Mouse (Mus musculus): Measurements from ENCODE around the gene Dcxr. TPM values are rescaled to one million over a fixed set of nuclear protein-coding genes. Genes with fewer than 3 reads are reported as not detected.
"Not testable (repeated sequence)": the region's sequence is repeated elsewhere in the genome, so short reads cannot be mapped to it uniquely, and the experiment has no call there.

The Dcxr gene
- polyA plus RNA-seq, 1 experiment from 2014 or later: 27.2 TPM

- no peak for DNase-seq
- Histone ChIP-seq H3K4me2 (no peak overlapping the region), H3K4me1 (ENCODE audit: insufficient read depth) (no peaks in the 10 kb centered on the region), H3K4me3 (ENCODE audit: low read depth, low read length) (no peak overlapping the region), H3K9me3 (ENCODE audit: low read depth, low read length) (no peaks in the 10 kb centered on the region), H3K9ac (no peak overlapping the region), H3K27ac (ENCODE audit: low read depth) (no peak overlapping the region), H3K36me3 (ENCODE audit: insufficient read depth) (no peaks in the 10 kb centered on the region), H3K27me3 (ENCODE audit: insufficient read depth, low read length) (no peaks in the 10 kb centered on the region)
- no peak for TF ChIP-seq CTCF (IDR thresholded peaks at IDR 0.05; ENCODE audit: low read depth)
- 62% methylated on average over 6 of the region's 6 CpGs for whole genome bisulfite sequencing
- ATAC-seq (ENCODE audit: insufficient read depth): no peak
Measured at GRCm38 (mm10) chr11:120736424-120736823, 9.3 kb upstream of the Dcxr start.

- DNase-seq: peak; percentile 65
- H3K27ac ChIP-seq (ENCODE audit: low read depth): no peak overlapping the region
- no peaks in the 10 kb centered on the region for H3K27me3 ChIP-seq (ENCODE audit: insufficient read depth, low read length)
- H3K9me3 ChIP-seq (ENCODE audit: low read depth, low read length): no peaks in the 10 kb centered on the region
- H3K4me2 ChIP-seq: no peak overlapping the region
- no peaks in the 10 kb centered on the region for H3K36me3 ChIP-seq (ENCODE audit: insufficient read depth)
- H3K4me1 ChIP-seq (ENCODE audit: insufficient read depth): no peaks in the 10 kb centered on the region
- H3K9ac ChIP-seq: no peak overlapping the region
- TF ChIP-seq CTCF (IDR thresholded peaks at IDR 0.05; ENCODE audit: low read depth): no peak
- 53% methylated on average over 6 of the region's 6 CpGs for WGBS
- ATAC-seq (ENCODE audit: insufficient read depth): no peak
- H3K4me3 ChIP-seq (ENCODE audit: low read depth, low read length): no peak overlapping the region
Measured at GRCm38 (mm10) chr11:120733521-120733920, 6.4 kb upstream of the Dcxr start.

GRCm38 (mm10) chr11:120731858-120732680 lies 5.0 kb upstream of the Dcxr start, which contains the start of gene Cbr2:
Gene Cbr2 (minus strand): TSS chr11:120732114.
- no peak within 1 kb of the TSS for H3K4me2 ChIP-seq
- no peaks in the 10 kb centered on the region for H3K4me1 ChIP-seq (ENCODE audit: insufficient read depth)
- H3K9ac ChIP-seq: no peak within 1 kb of the TSS
- H3K27ac ChIP-seq (ENCODE audit: low read depth): no peak within 1 kb of the TSS
- no peak for TF ChIP-seq CTCF (IDR thresholded peaks at IDR 0.05; ENCODE audit: low read depth)
- DNase-seq (peak; percentile 38), ATAC-seq (ENCODE audit: insufficient read depth) (no peak)
- WGBS: 70% methylated on average over 12 of the region's 12 CpGs
- no peak within 1 kb of the TSS for H3K4me3 ChIP-seq (ENCODE audit: low read depth, low read length)
- H3K27me3 ChIP-seq (ENCODE audit: insufficient read depth, low read length): no peaks in the 10 kb centered on the region
- H3K9me3 ChIP-seq (ENCODE audit: low read depth, low read length): no peaks in the 10 kb centered on the region
- no peaks in the 10 kb centered on the region for H3K36me3 ChIP-seq (ENCODE audit: insufficient read depth)

- no peak overlapping the region for H3K4me3 ChIP-seq (ENCODE audit: low read depth, low read length)
- H3K27me3 ChIP-seq (ENCODE audit: insufficient read depth, low read length): no peaks in the 10 kb centered on the region
- TF ChIP-seq CTCF (IDR thresholded peaks at IDR 0.05; ENCODE audit: low read depth): no peak
- no peaks in the 10 kb centered on the region for H3K9me3 ChIP-seq (ENCODE audit: low read depth, low read length)
- DNase-seq (no peak), ATAC-seq (ENCODE audit: insufficient read depth) (no peak)
- 83% methylated on average over 1 of the region's 1 CpGs for WGBS
- no peak overlapping the region for H3K4me2 ChIP-seq
- no peaks in the 10 kb centered on the region for H3K36me3 ChIP-seq (ENCODE audit: insufficient read depth)
- 0 out of 2 replicates have a peak, but pooled peaks cover under 1% of the 10 kb centered on the region for H3K4me1 ChIP-seq (ENCODE audit: insufficient read depth)
- H3K27ac ChIP-seq (ENCODE audit: low read depth): no peak overlapping the region
- H3K9ac ChIP-seq: no peak overlapping the region
Measured at GRCm38 (mm10) chr11:120731395-120731794, 4.3 kb upstream of the Dcxr start.

GRCm38 (mm10) chr11:120730331-120730870 lies 3.3 kb upstream of the Dcxr start:
- H3K36me3 ChIP-seq (ENCODE audit: insufficient read depth): no peaks in the 10 kb centered on the region
- DNase-seq (no peak), ATAC-seq (ENCODE audit: insufficient read depth) (no peak)
- 86% methylated on average over 10 of the region's 10 CpGs for WGBS
- no peak overlapping the region for H3K9ac ChIP-seq
- H3K4me3 ChIP-seq (ENCODE audit: low read depth, low read length): no peak overlapping the region
- H3K4me1 ChIP-seq (ENCODE audit: insufficient read depth): 0 out of 2 replicates have a peak, but pooled peaks cover 2% of the 10 kb centered on the region
- no peaks in the 10 kb centered on the region for H3K27me3 ChIP-seq (ENCODE audit: insufficient read depth, low read length)
- no peak overlapping the region for H3K4me2 ChIP-seq
- no peaks in the 10 kb centered on the region for H3K9me3 ChIP-seq (ENCODE audit: low read depth, low read length)
- no peak overlapping the region for H3K27ac ChIP-seq (ENCODE audit: low read depth)
- TF ChIP-seq CTCF (IDR thresholded peaks at IDR 0.05; ENCODE audit: low read depth): no peak

GRCm38 (mm10) chr11:120729432-120730050 lies 2.5 kb upstream of the Dcxr start:
- not testable (repeated sequence) for H3K27me3 ChIP-seq (ENCODE audit: insufficient read depth, low read length); H3K4me1 ChIP-seq (ENCODE audit: insufficient read depth); H3K27ac ChIP-seq (ENCODE audit: low read depth); H3K36me3 ChIP-seq (ENCODE audit: insufficient read depth); H3K9me3 ChIP-seq (ENCODE audit: low read depth, low read length); H3K9ac ChIP-seq
- ATAC-seq (ENCODE audit: insufficient read depth) (0 out of 2 replicates have a peak, but pooled peaks have one; percentile 22), DNase-seq (peak; percentile 83)
- 2% methylated on average over 18 of the region's 21 CpGs for WGBS
- peak overlapping the region; percentile 14; the same call in 1 of the 2 replicates for H3K4me3 ChIP-seq (ENCODE audit: low read depth, low read length)
- H3K4me2 ChIP-seq: peak overlapping the region; percentile 48

All from lung, embryonic 14.5 days (tissue).